Mouse (Mus musculus) urinary bladder, postnatal 14 days (tissue): ENCODE measurements around the gene Morn1.
A peak's percentile ranks its signal among the peaks of the same experiment; 100 is the strongest.
"Not testable (repeated sequence)": the region's sequence is repeated elsewhere in the genome, so short reads cannot be mapped to it uniquely, and the experiment has no call there.

Experiments used
- DNase-seq: peaks from one replicate; pipeline ENCODE4 v3.0.0; 2021; ENCODE audit warnings: low spot score

Morn1 gene

GRCm38 (mm10) chr4:155078808-155079207 is 7.6 kb upstream of the Morn1 start:
- not testable (repeated sequence) for DNase-seq

- peak; percentile 89 for DNase-seq
Measured at GRCm38 (mm10) chr4:155079666-155080065, 6.7 kb upstream of the Morn1 start.

GRCm38 (mm10) chr4:155083553-155083952 is 2.8 kb upstream of the Morn1 start:
- no peak for DNase-seq

- no peak for DNase-seq
Measured at GRCm38 (mm10) chr4:155084351-155084750, 2.0 kb upstream of the Morn1 start.

- no peak for DNase-seq
Measured at GRCm38 (mm10) chr4:155085206-155086107, 920 bp upstream of the Morn1 start.

GRCm38 (mm10) chr4:155089241-155089640 is 2.9 kb downstream of the Morn1 start:
- DNase-seq: no peak

GRCm38 (mm10) chr4:155090147-155090546 is 3.8 kb downstream of the Morn1 start:
- DNase-seq: no peak

- DNase-seq: no peak
Measured at GRCm38 (mm10) chr4:155090688-155091449, 4.5 kb downstream of the Morn1 start.

- DNase-seq: no peak
Measured at GRCm38 (mm10) chr4:155092718-155093430, 6.5 kb downstream of the Morn1 start.

GRCm38 (mm10) chr4:155093431-155094149 is 7.2 kb downstream of the Morn1 start:
- no peak for DNase-seq

- DNase-seq: peak; percentile 61
Measured at GRCm38 (mm10) chr4:155094565-155094964, 8.2 kb downstream of the Morn1 start.

- DNase-seq: peak; percentile 89
Measured at GRCm38 (mm10) chr4:155095238-155095900, 9.0 kb downstream of the Morn1 start.

GRCm38 (mm10) chr4:155095967-155096366 is 9.6 kb downstream of the Morn1 start:
- no peak for DNase-seq

GRCm38 (mm10) chr4:155097452-155097851 is 11.1 kb downstream of the Morn1 start:
- DNase-seq: no peak

GRCm38 (mm10) chr4:155098572-155098971 is 12.2 kb downstream of the Morn1 start:
- no peak for DNase-seq

GRCm38 (mm10) chr4:155107886-155108285 is 21.5 kb downstream of the Morn1 start:
- no peak for DNase-seq

GRCm38 (mm10) chr4:155109471-155109870 is 23.1 kb downstream of the Morn1 start:
- no peak for DNase-seq

- DNase-seq: peak; percentile 45
Measured at GRCm38 (mm10) chr4:155113766-155114410, 27.5 kb downstream of the Morn1 start.

GRCm38 (mm10) chr4:155116607-155117006 is 30.2 kb downstream of the Morn1 start:
- DNase-seq: no peak

GRCm38 (mm10) chr4:155117396-155117978 is 31.1 kb downstream of the Morn1 start:
- no peak for DNase-seq
